Mouse (Mus musculus) adrenal gland, adult 18-20 months (tissue): ENCODE measurements at regions not wholly inside any gene's neighbourhood (a gene's known extent, or its start where the extent isn't known, plus 50 kb on each side); places are given as distances from the start of the nearest gene placed in this dataset.

Experiments
- DNase-seq, 2 experiments: peaks; one replicate each; pipeline ENCODE4 v3.0.0; 2021 to 2022; ENCODE audit warnings: low spot score in 2 of 2

DNA sequence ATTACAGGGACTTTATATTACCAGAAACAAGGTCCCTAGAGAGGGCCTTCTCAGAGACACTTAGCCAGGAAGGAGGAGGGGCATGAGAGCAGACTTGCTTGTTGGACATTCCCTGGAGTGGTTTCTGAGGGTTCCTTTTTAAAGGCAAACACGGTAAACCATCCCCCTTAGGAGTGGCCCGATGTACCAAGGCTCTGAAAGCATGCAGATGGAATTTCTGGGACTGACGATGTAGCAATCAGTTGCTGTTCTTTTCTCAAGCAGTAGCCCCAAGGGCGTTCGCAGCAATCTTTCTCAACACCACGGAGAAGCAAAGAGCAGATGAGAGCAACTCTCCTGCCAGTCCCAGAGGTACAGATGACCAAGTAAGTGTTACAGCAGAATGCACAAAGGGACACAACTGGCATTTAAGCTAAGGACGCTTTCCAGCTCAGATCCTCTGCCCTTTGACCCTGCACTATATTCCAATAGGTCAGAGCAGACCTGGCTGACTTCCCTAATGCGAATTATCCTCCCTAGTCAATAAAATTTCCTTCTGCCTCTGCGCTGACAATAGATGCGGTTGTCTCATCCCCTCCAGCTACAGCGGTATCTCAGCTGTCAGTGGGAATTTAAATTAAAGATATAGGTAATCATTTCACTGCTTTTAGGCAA lies 295.7 kb upstream of the Slc24a5 start:
- DNase-seq: no peak

GRCm38 (mm10) chr2:124775737-124776136 lies 292.2 kb upstream of the Slc24a5 start:
- peak; percentile 1 to 43 for DNase-seq

- no peak for DNase-seq
These were observed 275.3 kb upstream of the Slc24a5 start for GRCm38 (mm10) chr2:124792633-124793036.

DNA sequence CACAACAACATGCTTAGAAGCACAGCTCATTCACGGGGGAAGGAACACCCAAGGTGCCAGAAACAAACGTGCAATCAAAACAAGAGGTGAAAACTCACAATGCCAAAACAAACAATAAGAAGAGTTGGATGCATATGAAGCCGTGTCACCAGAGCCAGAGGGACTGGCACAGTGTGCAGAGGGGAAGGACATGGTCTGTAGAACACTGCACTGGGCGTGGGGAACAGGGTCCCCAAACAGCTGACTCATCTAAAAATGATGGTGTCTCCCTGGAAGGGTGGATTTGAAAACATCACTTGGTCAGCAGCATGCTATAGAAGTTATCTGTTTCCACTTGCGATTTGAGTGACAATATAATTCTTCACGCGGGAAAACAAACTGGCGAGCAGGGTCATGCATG lies 256.2 kb upstream of the Slc24a5 start:
- DNase-seq: no peak

DNA sequence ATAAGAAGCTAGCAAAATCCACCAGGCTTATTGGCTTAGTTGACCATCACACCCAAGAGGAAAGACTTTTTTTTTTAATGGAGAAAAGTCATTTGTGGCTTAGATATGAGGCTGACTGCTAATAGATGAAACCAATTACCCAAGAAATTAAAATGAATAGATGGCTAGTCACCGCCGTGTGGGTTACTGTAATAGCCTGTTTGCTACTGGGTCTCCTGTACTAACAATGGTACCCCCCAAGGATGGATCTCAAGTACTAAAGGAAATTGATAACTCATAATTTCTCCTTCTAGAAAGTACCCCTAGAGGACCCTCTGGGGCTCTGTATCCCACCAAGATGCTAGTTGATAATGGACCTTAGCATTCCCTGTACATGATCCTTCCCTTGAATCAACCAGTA lies 251.1 kb upstream of the Slc24a5 start:
- DNase-seq: no peak

GRCm38 (mm10) chr2:124819846-124820245 lies 248.1 kb upstream of the Slc24a5 start:
- no peak for DNase-seq

DNA sequence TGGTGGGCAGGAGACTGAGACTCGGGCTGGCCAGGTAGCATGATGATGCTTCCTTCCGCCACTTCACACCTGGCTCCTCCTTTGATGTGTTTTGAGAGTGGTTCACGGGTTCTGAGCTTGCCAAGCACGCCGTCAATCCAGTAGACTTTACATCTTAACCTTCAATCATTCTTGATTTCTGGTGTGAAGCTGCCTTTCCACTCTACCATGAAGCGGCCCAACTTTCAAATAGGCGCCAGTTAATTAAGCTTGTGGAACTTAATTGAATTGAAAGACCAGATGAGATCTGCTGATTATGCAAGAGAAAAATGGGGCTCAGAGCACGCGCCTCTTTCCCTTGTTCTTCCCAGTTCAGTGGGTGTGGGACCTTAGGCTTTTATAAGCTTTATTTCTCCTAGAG lies 247.1 kb upstream of the Slc24a5 start:
- no peak for DNase-seq

GRCm38 (mm10) chr2:124821366-124821765 lies 246.6 kb upstream of the Slc24a5 start:
- no peak for DNase-seq

DNA sequence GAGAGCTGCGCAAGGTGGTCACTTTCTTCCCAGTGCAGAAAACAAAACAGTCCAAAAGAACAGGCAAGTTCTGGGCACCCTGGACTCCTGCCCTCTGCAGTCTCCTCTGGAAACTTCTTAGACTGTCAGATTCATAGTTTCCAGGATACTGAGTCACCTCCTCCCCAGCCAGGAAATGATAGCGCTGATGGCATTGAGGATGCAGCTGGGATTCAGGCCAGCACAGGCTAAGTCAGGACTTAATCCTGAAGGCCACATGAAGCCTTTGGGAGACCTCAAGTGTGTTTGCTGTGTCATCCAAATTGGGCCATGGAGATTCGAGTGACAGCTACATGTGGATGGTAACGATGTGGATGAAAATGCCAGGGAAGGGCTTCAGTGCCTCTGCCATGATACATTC lies 219.1 kb upstream of the Slc24a5 start:
- peak in 1 of 2 experiments; percentile 10 for DNase-seq

DNA sequence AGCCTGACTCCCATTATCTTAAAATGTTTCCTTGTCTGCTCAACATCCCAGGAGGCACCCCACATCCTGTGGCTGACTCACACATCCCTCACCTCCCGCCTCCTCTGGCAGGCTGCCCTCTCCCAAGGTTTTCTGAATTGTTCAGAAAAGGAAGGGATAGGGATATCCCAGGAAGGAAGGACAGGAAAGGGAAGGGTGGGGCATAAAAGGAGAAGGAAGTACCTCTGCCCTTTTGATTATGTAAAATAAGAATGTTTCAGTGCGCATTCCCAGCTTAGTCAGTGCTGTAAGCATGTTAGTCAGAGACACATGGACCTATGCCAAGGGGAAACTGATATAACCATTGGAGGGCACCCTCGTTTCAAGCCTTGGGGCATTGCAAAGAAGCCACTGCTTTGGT lies 209.4 kb upstream of the Slc24a5 start:
- peak; percentile 66 to 71 for DNase-seq

DNA sequence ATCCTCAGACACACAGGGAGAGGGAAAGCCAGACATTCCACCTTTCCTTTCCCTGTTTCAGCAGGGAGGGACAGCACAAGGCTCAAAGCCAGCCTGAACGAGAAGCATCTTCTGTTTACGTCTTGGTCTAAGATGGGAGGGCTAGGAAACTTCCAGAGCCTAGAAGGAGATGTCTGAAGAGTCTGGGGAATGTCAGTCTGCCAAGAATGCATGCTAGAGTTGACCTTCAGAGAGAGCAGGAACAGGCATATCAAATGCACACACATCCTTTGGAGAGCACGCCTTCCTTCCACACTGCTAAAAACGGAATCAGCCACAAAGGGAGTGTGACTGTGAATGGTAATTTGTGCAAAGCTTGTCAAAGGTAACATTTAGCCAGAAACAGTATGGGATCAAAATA lies 179.7 kb upstream of the Slc24a5 start:
- DNase-seq: no peak

- DNase-seq: no peak
These were observed 172.9 kb upstream of the Slc24a5 start for GRCm38 (mm10) chr2:124895002-124895401.

DNA sequence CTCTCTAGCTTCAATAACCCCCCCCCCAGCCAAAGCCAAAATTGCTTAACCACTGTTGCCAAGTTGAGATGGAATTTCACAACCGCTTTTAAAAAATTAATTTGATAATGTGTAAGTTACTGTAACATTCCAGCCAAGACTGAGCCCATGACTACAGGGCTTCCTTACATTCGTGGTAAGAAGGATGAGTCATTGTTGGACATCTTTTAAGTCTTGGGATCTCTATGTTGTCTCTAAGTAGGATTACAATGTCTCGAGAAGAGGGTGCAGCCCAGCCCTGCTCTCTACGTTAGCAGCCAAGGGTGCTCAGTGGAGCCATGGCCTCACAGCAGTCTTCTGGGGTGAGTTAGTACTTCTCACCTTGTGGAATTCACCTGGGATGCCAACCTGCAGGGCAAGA lies 164.4 kb upstream of the Slc24a5 start:
- no peak for DNase-seq

- DNase-seq: peak in 1 of 2 experiments; percentile 26
These were observed 162.8 kb upstream of the Slc24a5 start for GRCm38 (mm10) chr2:124905076-124905475.

GRCm38 (mm10) chr2:124918986-124919761 lies 148.8 kb upstream of the Slc24a5 start:
- DNase-seq: no peak

GRCm38 (mm10) chr2:124919762-124920255 lies 148.1 kb upstream of the Slc24a5 start:
- no peak for DNase-seq

GRCm38 (mm10) chr2:124920265-124920664 lies 147.7 kb upstream of the Slc24a5 start:
- no peak for DNase-seq

GRCm38 (mm10) chr2:124927882-124928758 lies 139.8 kb upstream of the Slc24a5 start:
- peak; percentile 28 to 39 for DNase-seq

- no peak for DNase-seq
These were observed 139.2 kb upstream of the Slc24a5 start for GRCm38 (mm10) chr2:124928759-124929113.

DNA sequence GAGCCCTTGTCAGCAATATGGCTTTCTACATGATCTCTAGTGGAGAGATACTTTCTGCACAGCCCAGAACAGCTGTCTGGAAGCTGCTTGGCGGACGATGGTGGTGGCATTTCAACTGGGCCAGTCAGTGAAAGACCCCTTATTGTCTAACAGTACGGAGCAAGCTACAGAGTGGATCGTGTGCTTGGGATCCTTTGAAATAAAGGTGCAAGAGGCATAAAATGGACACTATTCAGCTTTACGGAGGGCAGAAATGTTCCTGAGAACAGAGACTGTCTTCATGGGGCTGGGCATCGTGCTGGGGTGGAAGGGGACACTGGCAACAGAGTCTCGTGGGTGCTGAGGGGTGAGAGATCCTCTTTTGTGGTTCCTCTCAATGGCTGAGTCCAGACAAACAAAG lies 137.2 kb upstream of the Slc24a5 start:
- no peak for DNase-seq

- no peak for DNase-seq
These were observed 135.4 kb upstream of the Slc24a5 start for GRCm38 (mm10) chr2:124932566-124932965.

DNA sequence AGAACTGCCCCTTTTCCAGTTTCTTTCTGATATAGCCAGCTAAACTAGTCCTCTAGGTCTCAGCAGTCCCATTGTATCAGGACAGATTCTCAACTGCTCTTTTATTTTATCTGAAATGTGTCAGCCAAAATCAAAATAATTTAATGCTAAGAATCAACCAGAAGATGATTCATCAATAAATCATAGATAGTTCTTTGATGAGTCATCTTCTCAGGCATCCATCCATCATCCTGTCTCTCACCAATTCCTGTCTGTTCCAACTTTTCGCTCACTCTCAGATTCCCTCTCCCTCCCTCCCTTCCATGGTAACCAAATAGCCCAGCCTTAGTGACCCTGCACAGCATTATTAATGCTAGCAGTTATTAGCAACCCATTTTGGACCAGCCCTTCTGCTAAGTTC lies 134.0 kb upstream of the Slc24a5 start:
- no peak for DNase-seq
